Mouse (Mus musculus): Measurements from ENCODE around the gene Ptprf.

Gene Ptprf

GRCm38 (mm10) chr4:118216726-118217595 lies 74.2 kb downstream of the Ptprf start:
- DNase-seq (ENCODE audit: low read depth, low spot score) = peak; percentile 62

- peak; percentile 19 for DNase-seq (ENCODE audit: low read depth, low spot score)
Observed at GRCm38 (mm10) chr4:118214891-118215290, 76.3 kb downstream of the Ptprf start.

GRCm38 (mm10) chr4:118206918-118207640 lies 84.1 kb downstream of the Ptprf start:
- DNase-seq (ENCODE audit: low read depth, low spot score) = no peak

- no peak for DNase-seq (ENCODE audit: low read depth, low spot score)
Observed at GRCm38 (mm10) chr4:118205906-118206305, 85.3 kb downstream of the Ptprf start.

GRCm38 (mm10) chr4:118199093-118199492 lies 92.1 kb downstream of the Ptprf start:
- no peak for DNase-seq (ENCODE audit: low read depth, low spot score)

- DNase-seq (ENCODE audit: low read depth, low spot score) = peak; percentile 55
Observed at GRCm38 (mm10) chr4:118198606-118199005, 92.6 kb downstream of the Ptprf start.

- DNase-seq (ENCODE audit: low read depth, low spot score) = no peak
Observed at GRCm38 (mm10) chr4:118196185-118196584, 95.0 kb downstream of the Ptprf start.

GRCm38 (mm10) chr4:118180301-118181080 lies 110.7 kb downstream of the Ptprf start:
- peak; percentile 4 for DNase-seq (ENCODE audit: low read depth, low spot score)

DNA sequence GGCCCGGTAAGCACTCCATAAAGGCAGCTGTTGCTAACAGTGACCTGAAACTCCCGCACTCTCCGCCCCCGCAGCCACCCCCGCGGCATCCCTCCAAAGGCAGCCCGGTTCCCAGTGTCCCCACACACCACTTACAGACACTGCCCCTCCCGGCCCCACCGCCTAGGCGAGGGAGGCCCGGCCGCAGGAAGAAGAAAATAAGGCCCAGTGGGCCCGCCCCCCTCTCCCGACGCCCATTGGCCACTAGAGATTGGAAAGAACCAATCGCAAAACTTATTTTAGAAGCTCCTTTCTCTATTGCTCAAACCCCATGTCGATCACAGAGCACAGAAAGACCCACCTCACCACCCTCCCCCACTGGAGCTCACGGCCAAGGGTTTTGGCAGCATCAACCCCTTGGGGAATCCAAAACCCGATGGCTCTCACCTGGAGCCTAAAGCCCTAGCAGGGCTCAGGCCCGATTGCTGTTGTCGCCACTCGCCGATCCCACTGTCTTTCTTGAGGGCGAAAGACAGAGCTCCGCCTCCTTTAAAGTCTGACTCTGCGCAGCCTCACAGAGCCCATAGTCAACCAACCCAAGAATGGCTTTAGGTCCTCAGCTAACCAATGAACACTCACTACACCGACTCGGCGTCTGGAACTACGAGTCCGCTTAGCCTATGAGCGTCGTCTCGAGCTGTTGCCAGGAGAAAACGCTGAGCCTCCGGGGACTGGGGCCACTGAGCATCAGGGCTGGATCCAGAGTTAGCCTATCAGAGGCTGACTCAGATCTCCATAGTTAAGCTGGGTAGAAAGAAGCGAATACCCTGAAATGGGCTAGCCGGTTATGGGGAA lies 111.5 kb downstream of the Ptprf start, which contains the start of gene Kdm4a:
Gene Kdm4a, minus strand, starts transcription at position 577 of the 834 bp plus-strand sequence.
- DNase-seq (ENCODE audit: low read depth, low spot score) = peak; percentile 99

- peak; percentile 55 for DNase-seq (ENCODE audit: low read depth, low spot score)
Observed at GRCm38 (mm10) chr4:118178952-118179466, 112.2 kb downstream of the Ptprf start.

DNA sequence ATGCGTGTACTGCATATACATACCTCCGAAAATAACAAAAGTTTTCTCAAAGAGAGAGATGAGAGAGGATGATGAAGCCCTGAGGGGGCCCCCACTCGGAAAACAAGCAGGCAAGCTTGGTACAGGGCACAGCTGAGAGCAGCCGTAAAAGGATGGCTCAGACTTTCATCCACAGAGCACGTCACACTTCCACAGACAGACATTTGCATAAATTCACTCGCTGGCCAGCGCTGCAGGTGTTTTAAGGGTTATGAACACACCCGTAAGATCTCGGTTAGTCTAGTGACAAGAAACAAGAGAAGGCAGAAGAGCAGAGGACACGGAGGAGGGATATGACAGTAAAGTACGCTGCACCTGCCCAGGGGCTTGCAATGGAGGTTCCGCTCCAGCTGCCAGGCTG lies 118.7 kb downstream of the Ptprf start:
- no peak for DNase-seq (ENCODE audit: low read depth, low spot score)

DNA sequence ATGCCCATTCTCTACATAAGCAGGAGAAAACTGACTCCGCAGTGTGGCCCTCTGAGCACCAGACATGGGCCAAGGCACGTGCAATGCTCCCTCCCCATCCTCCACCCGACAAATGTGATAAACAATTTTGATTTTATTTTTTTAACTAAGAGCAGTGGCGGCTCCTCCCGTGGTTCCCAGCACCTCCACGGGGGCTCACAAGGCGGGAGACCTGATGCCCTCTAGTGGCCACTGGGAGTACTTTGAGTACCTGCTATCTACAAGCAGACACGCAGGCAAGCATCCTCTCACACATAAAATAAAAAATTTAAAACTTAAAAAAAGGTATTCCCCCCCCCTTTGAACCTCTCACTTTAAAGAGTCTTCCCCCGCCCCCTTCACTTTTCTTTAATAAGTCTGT lies 120.2 kb downstream of the Ptprf start:
- DNase-seq (ENCODE audit: low read depth, low spot score) = peak; percentile 51

GRCm38 (mm10) chr4:118162123-118162522 lies 129.1 kb downstream of the Ptprf start:
- DNase-seq (ENCODE audit: low read depth, low spot score) = no peak

Measured in 3T3-L1 (cell line).